Mouse (Mus musculus) brain, embryonic 14.5 days (tissue): ENCODE measurements at regions not wholly inside any gene's neighbourhood (a gene's known extent, or its start where the extent isn't known, plus 50 kb on each side); places are given as distances from the start of the nearest gene placed in this dataset.

Experiments
- CTCF ChIP-seq: fragments of 200-500 bp; IDR thresholded peaks from 2 replicates; pipeline ENCODE4 v1.5.1; 2012; ENCODE audit warnings: inconsistent platforms, mild to moderate bottlenecking, moderate library complexity, borderline replicate concordance; ENCODE audit not compliant: insufficient read depth, insufficient read length; ENCODE audit errors: extremely low read depth
- POLR2A ChIP-seq: fragments of 200-500 bp; IDR thresholded peaks from 2 replicates; pipeline ENCODE4 v1.6.1; 2012; ENCODE audit warnings: mild to moderate bottlenecking, inconsistent platforms, borderline replicate concordance; ENCODE audit not compliant: poor library complexity, insufficient read depth, insufficient read length, severe bottlenecking; ENCODE audit errors: extremely low read depth

DNA sequence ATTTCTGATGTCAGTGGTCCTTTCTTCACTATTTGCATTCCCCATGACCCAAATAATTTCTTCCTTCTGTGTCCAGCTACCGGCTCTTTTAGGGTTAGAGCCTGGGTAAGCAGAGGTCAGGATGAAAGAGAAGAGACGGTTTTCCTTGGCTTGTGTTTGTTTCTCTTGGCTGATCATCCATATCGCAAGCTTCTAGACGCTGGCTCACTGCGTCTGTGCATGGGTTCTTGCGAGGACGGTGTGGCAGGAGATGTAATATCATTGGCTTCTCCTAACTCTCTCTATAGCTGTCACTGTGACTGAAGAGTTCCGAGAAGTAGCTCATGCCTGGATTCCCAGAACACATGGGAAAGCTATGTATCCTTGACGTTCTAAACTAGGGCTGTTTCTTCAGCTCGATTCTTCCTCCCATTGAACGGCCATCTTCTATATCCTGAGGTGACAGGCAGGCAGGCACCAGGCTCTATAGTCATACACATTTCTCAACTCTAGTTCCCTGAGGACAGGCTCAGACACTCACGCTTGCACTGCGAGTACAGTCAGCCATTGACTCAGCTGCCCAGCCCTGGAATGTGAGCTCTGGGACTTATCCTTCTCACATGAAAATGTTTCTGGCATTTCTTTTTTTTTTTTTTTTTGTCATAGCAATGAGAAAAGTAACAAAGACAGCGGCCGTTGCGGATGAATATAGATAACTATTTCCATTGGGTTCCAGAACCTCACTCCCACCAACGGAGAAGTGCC is 85.0 kb downstream of the Bach1 start:
- TF ChIP-seq CTCF (no peak), POLR2A (no peak)
